Comparison of ENCODE assay signal across 16 mouse cellular contexts in genomic region chr7:114748239-114748638, GRCm38 (mm10). TPM values are rescaled to one million over a fixed set of nuclear protein-coding genes. Genes with fewer than 3 reads are reported as not detected.
"Had no signal": no experiment of that assay in that cellular context is flagged by ENCODE, and none has a peak within 500 bp of the region (broad histone marks: within the 10 kb centered on the region; RNA-seq: fewer than 3 reads in every experiment).

No protein-coding gene starts in this region.

- H3K4me2 ChIP-seq: liver, embryonic 11.5 days; liver, embryonic 15.5 days; neural tube, embryonic 12.5 days had no signal

- ATAC-seq: intestine, postnatal 0 days; lung, postnatal 0 days had no signal

- H3K27me3 ChIP-seq: neural tube, embryonic 12.5 days had no signal

- H3K36me3 ChIP-seq: limb, embryonic 10.5 days; liver, embryonic 15.5 days; neural tube, embryonic 12.5 days had no signal

- H3K9me3 ChIP-seq: limb, embryonic 10.5 days; liver, embryonic 15.5 days; neural tube, embryonic 12.5 days had no signal

- H3K4me3 ChIP-seq: limb, embryonic 10.5 days; liver, embryonic 15.5 days; neural tube, embryonic 12.5 days had no signal

- H3K9ac ChIP-seq: liver, embryonic 15.5 days; neural tube, embryonic 12.5 days had no signal

- H3K4me1 ChIP-seq: liver, embryonic 15.5 days had no signal

- DNase-seq: kidney, adult 8-10 months; kidney, postnatal 25 days; lung, adult 2 months; lung, postnatal 36 days; midbrain, embryonic 14.5 days; right cerebral cortex, postnatal 25 days; thymus, postnatal 36 days had no signal

- H3K27ac ChIP-seq: limb, embryonic 10.5 days; liver, embryonic 15.5 days; neural tube, embryonic 12.5 days had no signal

RNA-seq across cellular contexts. Expression of gene Insc, which starts 4.7 kb away (rescaled TPM):
- total RNA-seq: megakaryocyte progenitor cell, adult 5-6 weeks; monocyte, adult 5-6 weeks had no signal

RNA-seq across cellular contexts. Expression of gene Calcb, which starts 29.8 kb away (rescaled TPM):
- total RNA-seq: left cerebral cortex, postnatal 10 days; megakaryocyte progenitor cell, adult 5-6 weeks; monocyte, adult 5-6 weeks had no signal
- polyA plus RNA-seq: limb, embryonic 10.5 days; liver, embryonic 11.5 days; liver, embryonic 15.5 days; midbrain, embryonic 14.5 days had no signal
